Mouse (Mus musculus) layer of hippocampus, adult 9-10 months (tissue): ENCODE results near the gene Vmn2r20.
"Not testable (repeated sequence)": the region's sequence is repeated elsewhere in the genome, so short reads cannot be mapped to it uniquely, and the experiment has no call there.

Experiments
- DNase-seq: peaks from one replicate; pipeline ENCODE4 v3.0.0; 2022; ENCODE audit warnings: low spot score

Vmn2r20 gene

GRCm38 (mm10) chr6:123418016-123418415 lies at the start of gene Vmn2r20:
Gene Vmn2r20, minus strand, starts transcription at chr6:123418116.
- DNase-seq: not testable (repeated sequence)

- not testable (repeated sequence) for DNase-seq
Measured at GRCm38 (mm10) chr6:123424413-123424812, 6.5 kb upstream of the Vmn2r20 start.

- DNase-seq: not testable (repeated sequence)
Measured at GRCm38 (mm10) chr6:123406918-123407665, 10.8 kb downstream of the Vmn2r20 start.

- DNase-seq: not testable (repeated sequence)
Measured at GRCm38 (mm10) chr6:123388824-123389223, 29.1 kb downstream of the Vmn2r20 start.

- no peak for DNase-seq
Measured at GRCm38 (mm10) chr6:123346141-123346540, 71.8 kb downstream of the Vmn2r20 start.

- no peak for DNase-seq
Measured at GRCm38 (mm10) chr6:123340093-123340492, 77.8 kb downstream of the Vmn2r20 start.

GRCm38 (mm10) chr6:123332503-123332902 lies 85.4 kb downstream of the Vmn2r20 start:
- DNase-seq: no peak
